Mouse (Mus musculus): ENCODE measurements around the gene Tgds. TPM values are rescaled to one million over a fixed set of nuclear protein-coding genes. Genes with fewer than 3 reads are reported as not detected.

Tgds gene
- polyA plus RNA-seq, 1 experiment from 2014 or later, result 34.9 TPM

DNA sequence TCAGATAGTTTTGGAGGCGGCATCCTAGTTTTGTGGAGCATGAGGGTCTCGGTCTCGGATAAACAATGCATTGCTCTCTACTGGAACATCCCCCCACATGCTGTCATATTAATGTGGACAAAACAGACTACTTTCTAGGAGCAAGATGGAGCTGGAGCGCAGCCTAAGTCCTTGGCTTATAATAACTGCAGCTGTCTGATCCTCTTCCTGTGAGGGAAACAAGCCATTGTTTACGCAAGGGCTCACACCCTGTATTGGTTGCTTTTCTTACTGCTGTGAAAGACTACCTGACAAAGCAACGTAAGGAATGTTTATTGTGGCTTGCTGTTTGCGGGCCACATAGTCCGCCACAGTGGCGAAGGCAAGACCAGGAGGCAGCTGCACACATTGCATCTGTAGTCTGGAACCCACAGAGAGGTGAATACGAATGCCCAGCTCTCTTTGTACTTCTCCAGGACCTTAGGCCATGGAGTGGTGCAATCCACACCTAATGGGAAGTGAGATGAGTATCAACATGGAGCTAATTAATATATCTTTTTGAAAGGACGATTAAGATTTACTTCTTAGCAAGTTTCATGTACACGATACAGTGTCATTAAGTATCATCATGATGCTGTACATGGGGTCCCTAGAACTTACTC, 63.0 kb downstream of the Tgds start:
- no peak for ATAC-seq (ENCODE audit: low FRiP score, low TSS enrichment)
- H3K27me3 ChIP-seq (ENCODE audit: insufficient read depth, low read length), result no peaks in the 10 kb centered on the region
- no peaks in the 10 kb centered on the region for H3K4me1 ChIP-seq (ENCODE audit: insufficient read depth, low read length)
- no peak overlapping the region for H3K4me3 ChIP-seq (ENCODE audit: low read length)
- 77% methylated on average over 12 of the region's 12 CpGs for WGBS
- no peak overlapping the region for H3K27ac ChIP-seq (ENCODE audit: low read length)
- H3K9me3 ChIP-seq (ENCODE audit: low read length), result no peaks in the 10 kb centered on the region
- H3K36me3 ChIP-seq (ENCODE audit: insufficient read depth, low read length), result no peaks in the 10 kb centered on the region
- H3K4me2 ChIP-seq (replicated peaks; ENCODE audit: low read depth, low read length), result no peak overlapping the region
- H3K9ac ChIP-seq (replicated peaks; ENCODE audit: low read length), result no peak overlapping the region

Other genes with a start within 250 kb of the Tgds start
- 0.76 and 1.2 TPM in 2 replicates for gene Dct, start 80.5 kb downstream of the Tgds start, polyA plus RNA-seq (2015; fragmentation: Nextera tagmentation; extraction: Ambion mirVana)
- gene Gpr180, start 4.4 kb upstream of the Tgds start, polyA plus RNA-seq (2015; fragmentation: Nextera tagmentation; extraction: Ambion mirVana), result 57.2 and 60.3 TPM in 2 replicates
- gene Sox21, start 104.3 kb upstream of the Tgds start, polyA plus RNA-seq (2015; fragmentation: Nextera tagmentation; extraction: Ambion mirVana), result not detected in 2 replicates
- not detected in 2 replicates for gene Gm9376, start 134.2 kb upstream of the Tgds start, polyA plus RNA-seq (2015; fragmentation: Nextera tagmentation; extraction: Ambion mirVana)